Mouse (Mus musculus) colon, adult 2 months (tissue): ENCODE results near the gene Tshz2. TPM values are rescaled to one million over a fixed set of nuclear protein-coding genes. Genes with fewer than 3 reads are reported as not detected.

Source experiments
- polyA plus RNA-seq: library from polyadenylated mRNA; depleted of rRNA; stranded (reverse); fragments of >200 nt; gene quantifications from 2 replicates; pipeline ENCODE4 v1.2.3, GENCODE M21; 2012; rRNA removed

Gene Tshz2
- polyA plus RNA-seq, result 14.2 and 15.9 TPM in 2 replicates

DNA sequence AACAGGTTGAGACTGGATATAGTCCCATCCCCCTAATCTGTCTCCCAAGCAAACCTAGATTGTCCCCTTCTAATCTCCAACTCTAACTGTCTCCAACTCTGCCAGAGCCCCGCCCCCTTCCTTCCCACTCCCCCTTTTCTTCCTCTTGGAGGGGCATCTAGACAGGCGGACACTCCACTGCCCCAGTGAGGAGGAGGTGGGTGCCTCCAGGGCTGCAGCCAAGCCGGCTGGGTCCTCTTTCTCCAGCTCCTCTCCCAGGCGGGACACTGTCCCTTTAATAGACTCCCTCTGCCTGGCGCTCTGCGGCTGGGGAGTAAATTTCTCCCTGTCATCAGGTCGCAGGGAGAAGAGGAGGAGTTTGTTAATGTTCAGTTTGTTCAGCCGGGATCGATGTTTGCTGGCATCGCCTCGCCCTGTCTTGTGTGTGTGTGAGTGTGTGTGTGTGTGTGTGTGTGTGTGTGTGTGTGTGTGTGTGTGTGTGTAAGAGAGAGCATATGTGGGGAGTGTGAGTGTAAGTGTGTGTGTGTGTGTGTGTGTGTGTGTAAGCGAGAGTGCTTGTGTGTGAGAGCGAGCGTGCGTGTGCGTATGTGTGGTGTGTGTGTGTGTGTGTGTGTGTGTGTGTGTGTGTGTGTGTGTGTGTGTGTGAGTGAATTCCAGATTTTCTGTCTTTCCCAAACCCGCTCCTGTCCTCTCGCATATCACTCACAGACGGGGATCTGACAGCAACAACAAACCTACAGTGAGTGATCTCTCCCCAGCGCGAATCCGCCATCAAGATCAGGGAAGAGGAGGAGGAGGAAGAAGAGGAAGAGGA, at the start of gene Tshz2:
Gene Tshz2 (plus strand): TSS at position 676 of the 814 bp plus-strand sequence.

DNA sequence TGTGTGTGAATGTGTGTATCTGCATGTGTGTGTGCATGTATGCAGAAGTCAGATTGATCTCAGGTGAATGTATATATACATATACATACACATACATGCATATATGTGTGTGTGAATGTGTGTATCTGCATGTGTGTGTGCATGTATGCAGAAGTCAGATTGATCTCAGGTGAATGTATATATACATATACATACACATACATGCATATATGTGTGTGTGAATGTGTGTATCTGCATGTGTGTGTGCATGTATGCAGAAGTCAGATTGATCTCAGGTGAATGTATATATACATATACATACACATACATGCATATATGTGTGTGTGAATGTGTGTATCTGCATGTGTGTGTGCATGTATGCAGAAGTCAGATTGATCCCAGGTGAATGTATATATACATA, 45.2 kb upstream of the Tshz2 start, which contains the start of gene Gm11011:
Gene Gm11011 (minus strand): TSS at position 101 of the 400 bp plus-strand sequence.

Other genes starting within 250 kb of the Tshz2 start
- gene Gm11011, start 45.3 kb upstream of the Tshz2 start, polyA plus RNA-seq, result not detected in 2 replicates